Mouse (Mus musculus): Measurements from ENCODE around the gene Mrps36. TPM values are rescaled to one million over a fixed set of nuclear protein-coding genes. Genes with fewer than 3 reads are reported as not detected.
"Not testable (repeated sequence)": the region's sequence is repeated elsewhere in the genome, so short reads cannot be mapped to it uniquely, and the experiment has no call there.

Gene Mrps36
- polyA plus RNA-seq, 1 experiment from 2014 or later = 246 TPM

- Histone ChIP-seq H3K4me1 (ENCODE audit: control insufficient read depth, insufficient read depth, low read length) (peaks cover 4% of the 10 kb centered on the region; the same call in 1 of the 2 replicates), H3K4me3 (ENCODE audit: low read length) (no peak overlapping the region), H3K27ac (ENCODE audit: low read length) (no peak overlapping the region), H3K4me2 (ENCODE audit: low read depth, low read length) (no peak overlapping the region), H3K9ac (ENCODE audit: low read length) (no peak overlapping the region), H3K9me3 (replicated peaks; ENCODE audit: control insufficient read depth, low read length) (no peaks in the 10 kb centered on the region), H3K27me3 (ENCODE audit: control insufficient read depth, insufficient read depth, low read length) (no peaks in the 10 kb centered on the region), H3K36me3 (ENCODE audit: control insufficient read depth, insufficient read depth) (no peaks in the 10 kb centered on the region)
- 48% methylated on average over 8 of the region's 8 CpGs for WGBS
- no peak for ATAC-seq (replicated peaks; ENCODE audit: extremely low read depth, insufficient read depth, low FRiP score)
Observed at GRCm38 (mm10) chr13:100748638-100749037, 4.2 kb upstream of the Mrps36 start.

- no peak overlapping the region for H3K4me2 ChIP-seq (ENCODE audit: low read depth, low read length)
- no peak overlapping the region for H3K9ac ChIP-seq (ENCODE audit: low read length)
- ATAC-seq (replicated peaks; ENCODE audit: extremely low read depth, insufficient read depth, low FRiP score) = no peak
- 77% methylated on average over 3 of the region's 3 CpGs for WGBS
- no peak overlapping the region for H3K27ac ChIP-seq (ENCODE audit: low read length)
- no peaks in the 10 kb centered on the region for H3K27me3 ChIP-seq (ENCODE audit: control insufficient read depth, insufficient read depth, low read length)
- no peaks in the 10 kb centered on the region for H3K9me3 ChIP-seq (replicated peaks; ENCODE audit: control insufficient read depth, low read length)
- H3K36me3 ChIP-seq (ENCODE audit: control insufficient read depth, insufficient read depth) = no peaks in the 10 kb centered on the region
- H3K4me1 ChIP-seq (ENCODE audit: control insufficient read depth, insufficient read depth, low read length) = peaks cover 10% of the 10 kb centered on the region
- no peak overlapping the region for H3K4me3 ChIP-seq (ENCODE audit: low read length)
Observed at GRCm38 (mm10) chr13:100746090-100746489, 1.6 kb upstream of the Mrps36 start.

GRCm38 (mm10) chr13:100743346-100744035 is 968 bp downstream of the Mrps36 start:
- Histone ChIP-seq H3K9me3 (replicated peaks; ENCODE audit: control insufficient read depth, low read length) (no peaks in the 10 kb centered on the region), H3K9ac (ENCODE audit: low read length) (peak overlapping the region; percentile 93), H3K4me3 (ENCODE audit: low read length) (peak overlapping the region; percentile 86), H3K36me3 (ENCODE audit: control insufficient read depth, insufficient read depth) (peaks cover 3% of the 10 kb centered on the region; the same call in 1 of the 2 replicates), H3K4me1 (ENCODE audit: control insufficient read depth, insufficient read depth, low read length) (peaks cover 10% of the 10 kb centered on the region), H3K4me2 (ENCODE audit: low read depth, low read length) (peak overlapping the region; percentile 70), H3K27me3 (ENCODE audit: control insufficient read depth, insufficient read depth, low read length) (no peaks in the 10 kb centered on the region), H3K27ac (ENCODE audit: low read length) (peak overlapping the region; percentile 99)
- WGBS = 54% methylated on average over 11 of the region's 11 CpGs
- ATAC-seq (replicated peaks; ENCODE audit: extremely low read depth, insufficient read depth, low FRiP score) = peak; percentile 16

GRCm38 (mm10) chr13:100742831-100743230 is 1.6 kb downstream of the Mrps36 start:
- no peak for ATAC-seq (replicated peaks; ENCODE audit: extremely low read depth, insufficient read depth, low FRiP score)
- H3K4me3 ChIP-seq (ENCODE audit: low read length) = no peak overlapping the region
- no peak overlapping the region for H3K27ac ChIP-seq (ENCODE audit: low read length)
- no peaks in the 10 kb centered on the region for H3K27me3 ChIP-seq (ENCODE audit: control insufficient read depth, insufficient read depth, low read length)
- H3K4me1 ChIP-seq (ENCODE audit: control insufficient read depth, insufficient read depth, low read length) = peaks cover 10% of the 10 kb centered on the region
- peaks cover 4% of the 10 kb centered on the region; the same call in 1 of the 2 replicates for H3K36me3 ChIP-seq (ENCODE audit: control insufficient read depth, insufficient read depth)
- H3K9ac ChIP-seq (ENCODE audit: low read length) = no peak overlapping the region
- H3K9me3 ChIP-seq (replicated peaks; ENCODE audit: control insufficient read depth, low read length) = no peaks in the 10 kb centered on the region
- peak overlapping the region; percentile 70 for H3K4me2 ChIP-seq (ENCODE audit: low read depth, low read length)
- WGBS = 86% methylated on average over 5 of the region's 5 CpGs

- no peak for ATAC-seq (replicated peaks; ENCODE audit: extremely low read depth, insufficient read depth, low FRiP score)
- H3K4me2 ChIP-seq (ENCODE audit: low read depth, low read length) = no peak overlapping the region
- no peaks in the 10 kb centered on the region for H3K27me3 ChIP-seq (ENCODE audit: control insufficient read depth, insufficient read depth, low read length)
- H3K4me1 ChIP-seq (ENCODE audit: control insufficient read depth, insufficient read depth, low read length) = peaks cover 14% of the 10 kb centered on the region
- peaks cover 12% of the 10 kb centered on the region for H3K36me3 ChIP-seq (ENCODE audit: control insufficient read depth, insufficient read depth)
- H3K9me3 ChIP-seq (replicated peaks; ENCODE audit: control insufficient read depth, low read length) = no peaks in the 10 kb centered on the region
- H3K4me3 ChIP-seq (ENCODE audit: low read length) = no peak overlapping the region
- H3K27ac ChIP-seq (ENCODE audit: low read length) = no peak overlapping the region
- WGBS = 97% methylated on average over 2 of the region's 2 CpGs
- no peak overlapping the region for H3K9ac ChIP-seq (ENCODE audit: low read length)
Observed at GRCm38 (mm10) chr13:100732756-100733155, 11.7 kb downstream of the Mrps36 start.

GRCm38 (mm10) chr13:100731462-100732046 is 12.9 kb downstream of the Mrps36 start:
- peak overlapping the region; percentile 83; the same call in 1 of the 2 replicates for H3K4me3 ChIP-seq (ENCODE audit: low read length)
- H3K27ac ChIP-seq (ENCODE audit: low read length) = peak overlapping the region; percentile 84
- not testable (repeated sequence) for ATAC-seq (replicated peaks; ENCODE audit: extremely low read depth, insufficient read depth, low FRiP score); H3K27me3 ChIP-seq (ENCODE audit: control insufficient read depth, insufficient read depth, low read length); H3K9me3 ChIP-seq (replicated peaks; ENCODE audit: control insufficient read depth, low read length)
- peak overlapping the region; percentile 86; the same call in 1 of the 2 replicates for H3K4me2 ChIP-seq (ENCODE audit: low read depth, low read length)
- H3K36me3 ChIP-seq (ENCODE audit: control insufficient read depth, insufficient read depth) = peaks cover 10% of the 10 kb centered on the region
- peak overlapping the region; percentile 65 for H3K9ac ChIP-seq (ENCODE audit: low read length)
- WGBS = 90% methylated on average over 5 of the region's 6 CpGs
- H3K4me1 ChIP-seq (ENCODE audit: control insufficient read depth, insufficient read depth, low read length) = peaks cover 17% of the 10 kb centered on the region

DNA sequence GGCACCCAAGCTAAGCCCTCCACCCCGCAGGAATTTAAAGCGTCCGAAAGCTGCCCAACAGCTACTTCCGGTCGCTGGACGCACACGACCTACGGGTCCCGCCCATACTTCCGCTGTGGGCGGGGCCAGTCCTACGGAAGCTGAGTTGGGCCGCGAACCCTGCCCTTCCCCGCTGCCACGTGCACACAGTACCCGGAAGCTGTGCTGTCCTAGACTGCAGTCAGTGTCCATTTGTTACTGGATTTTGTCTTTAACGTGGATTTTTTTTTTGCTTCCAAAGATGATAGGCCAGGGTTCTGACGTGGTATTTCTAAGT is 13.6 kb downstream of the Mrps36 start, which contains the start of gene Cdk7:
Cdk7 (minus strand) TSS at position 79 of the 316 bp plus-strand sequence.
- H3K27me3 ChIP-seq (ENCODE audit: control insufficient read depth, insufficient read depth, low read length) = no peaks in the 10 kb centered on the region

DNA sequence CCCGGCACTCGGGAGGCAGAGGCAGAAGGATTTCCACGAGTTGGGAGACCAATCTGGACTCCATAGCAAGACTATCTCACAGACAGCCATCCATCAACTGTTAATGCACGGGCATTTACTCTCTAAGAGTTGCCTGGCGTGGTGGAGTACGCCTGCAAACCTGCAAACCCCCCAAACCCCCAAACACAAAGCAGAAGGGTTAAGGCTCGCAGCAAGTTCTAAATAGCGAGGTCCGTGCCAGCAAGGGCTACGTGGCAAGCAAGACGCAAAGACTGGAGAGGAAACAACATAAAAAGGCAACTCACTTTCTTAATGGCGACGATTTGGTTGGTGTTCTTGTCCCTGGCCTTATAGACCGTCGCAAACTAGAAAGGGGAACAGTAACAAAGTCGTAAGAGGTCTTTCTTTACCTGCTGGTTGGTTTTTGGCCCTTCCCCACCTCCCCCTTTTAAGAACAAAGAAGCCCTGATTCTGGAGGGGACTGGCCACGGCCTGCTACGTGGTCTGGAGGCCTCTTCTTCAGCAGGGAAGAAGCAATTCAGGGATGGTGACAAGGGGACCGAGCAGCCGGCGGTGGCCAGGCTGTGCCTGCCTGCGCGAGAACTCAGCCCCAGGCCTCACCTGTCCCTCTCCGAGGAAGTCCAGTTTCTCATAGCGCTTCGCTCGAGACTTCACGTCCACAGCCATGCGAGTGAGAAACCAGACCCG is 14.2 kb downstream of the Mrps36 start:
- Histone ChIP-seq H3K36me3 (ENCODE audit: control insufficient read depth, insufficient read depth) (peaks cover 6% of the 10 kb centered on the region), H3K27me3 (ENCODE audit: control insufficient read depth, insufficient read depth, low read length) (no peaks in the 10 kb centered on the region), H3K4me1 (ENCODE audit: control insufficient read depth, insufficient read depth, low read length) (peaks cover 22% of the 10 kb centered on the region), H3K4me2 (ENCODE audit: low read depth, low read length) (peak overlapping the region; percentile 86), H3K27ac (ENCODE audit: low read length) (peak overlapping the region; percentile 94), H3K9me3 (replicated peaks; ENCODE audit: control insufficient read depth, low read length) (no peaks in the 10 kb centered on the region), H3K9ac (ENCODE audit: low read length) (peak overlapping the region; percentile 93), H3K4me3 (ENCODE audit: low read length) (peak overlapping the region; percentile 83)
- ATAC-seq (replicated peaks; ENCODE audit: extremely low read depth, insufficient read depth, low FRiP score) = peak; percentile 17; the same call in 1 of the 2 replicates
- WGBS = under 1% methylated on average over 30 of the region's 30 CpGs

More for the DNA sequence above, 13.6 kb downstream of the Mrps36 start, which contains the start of gene Cdk7:
- ATAC-seq (replicated peaks; ENCODE audit: extremely low read depth, insufficient read depth, low FRiP score) = peak; percentile 96
- under 1% methylated on average over 19 of the region's 19 CpGs for WGBS
- H3K4me2 ChIP-seq (ENCODE audit: low read depth, low read length) = peak within 1 kb of the TSS; percentile 86
- peaks cover 6% of the 10 kb centered on the region for H3K36me3 ChIP-seq (ENCODE audit: control insufficient read depth, insufficient read depth)
- peak within 1 kb of the TSS; percentile 83 for H3K4me3 ChIP-seq (ENCODE audit: low read length)
- peak within 1 kb of the TSS; percentile 93 for H3K9ac ChIP-seq (ENCODE audit: low read length)
- H3K9me3 ChIP-seq (replicated peaks; ENCODE audit: control insufficient read depth, low read length) = no peaks in the 10 kb centered on the region
- H3K27ac ChIP-seq (ENCODE audit: low read length) = peak within 1 kb of the TSS; percentile 94
- peaks cover 21% of the 10 kb centered on the region for H3K4me1 ChIP-seq (ENCODE audit: control insufficient read depth, insufficient read depth, low read length)

DNA sequence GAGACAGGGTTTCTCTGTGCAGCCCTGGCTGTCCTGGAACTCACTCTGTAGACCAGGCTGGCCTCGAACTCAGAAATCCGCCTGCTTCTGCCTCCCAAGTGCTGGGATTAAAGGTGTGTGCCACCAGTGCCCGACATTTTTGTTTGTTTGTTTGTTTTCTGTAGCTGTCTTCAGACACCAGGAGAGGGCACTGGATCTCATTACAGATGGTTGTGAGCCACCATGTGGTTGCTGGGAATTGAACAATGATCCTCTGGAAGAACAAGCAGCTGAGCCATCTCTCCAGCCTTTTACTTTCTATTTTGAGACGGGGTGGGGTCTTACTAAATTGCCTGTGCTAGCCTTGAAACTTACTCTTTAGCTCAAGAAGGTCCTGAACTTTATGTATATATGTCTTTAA is 15.9 kb downstream of the Mrps36 start:
- not testable (repeated sequence) for H3K9ac ChIP-seq (ENCODE audit: low read length)

More for the DNA sequence above, 15.9 kb downstream of the Mrps36 start:
- not testable (repeated sequence) for H3K27me3 ChIP-seq (ENCODE audit: control insufficient read depth, insufficient read depth, low read length); H3K27ac ChIP-seq (ENCODE audit: low read length); H3K4me3 ChIP-seq (ENCODE audit: low read length); ATAC-seq (replicated peaks; ENCODE audit: extremely low read depth, insufficient read depth, low FRiP score); H3K36me3 ChIP-seq (ENCODE audit: control insufficient read depth, insufficient read depth); H3K9me3 ChIP-seq (replicated peaks; ENCODE audit: control insufficient read depth, low read length); H3K4me2 ChIP-seq (ENCODE audit: low read depth, low read length)
- peaks cover 31% of the 10 kb centered on the region for H3K4me1 ChIP-seq (ENCODE audit: control insufficient read depth, insufficient read depth, low read length)
- 82% methylated on average over 4 of the region's 4 CpGs for WGBS

All from heart, embryonic 16.5 days (tissue).